Mouse (Mus musculus): ENCODE results near the gene Itgb5.

DNA sequence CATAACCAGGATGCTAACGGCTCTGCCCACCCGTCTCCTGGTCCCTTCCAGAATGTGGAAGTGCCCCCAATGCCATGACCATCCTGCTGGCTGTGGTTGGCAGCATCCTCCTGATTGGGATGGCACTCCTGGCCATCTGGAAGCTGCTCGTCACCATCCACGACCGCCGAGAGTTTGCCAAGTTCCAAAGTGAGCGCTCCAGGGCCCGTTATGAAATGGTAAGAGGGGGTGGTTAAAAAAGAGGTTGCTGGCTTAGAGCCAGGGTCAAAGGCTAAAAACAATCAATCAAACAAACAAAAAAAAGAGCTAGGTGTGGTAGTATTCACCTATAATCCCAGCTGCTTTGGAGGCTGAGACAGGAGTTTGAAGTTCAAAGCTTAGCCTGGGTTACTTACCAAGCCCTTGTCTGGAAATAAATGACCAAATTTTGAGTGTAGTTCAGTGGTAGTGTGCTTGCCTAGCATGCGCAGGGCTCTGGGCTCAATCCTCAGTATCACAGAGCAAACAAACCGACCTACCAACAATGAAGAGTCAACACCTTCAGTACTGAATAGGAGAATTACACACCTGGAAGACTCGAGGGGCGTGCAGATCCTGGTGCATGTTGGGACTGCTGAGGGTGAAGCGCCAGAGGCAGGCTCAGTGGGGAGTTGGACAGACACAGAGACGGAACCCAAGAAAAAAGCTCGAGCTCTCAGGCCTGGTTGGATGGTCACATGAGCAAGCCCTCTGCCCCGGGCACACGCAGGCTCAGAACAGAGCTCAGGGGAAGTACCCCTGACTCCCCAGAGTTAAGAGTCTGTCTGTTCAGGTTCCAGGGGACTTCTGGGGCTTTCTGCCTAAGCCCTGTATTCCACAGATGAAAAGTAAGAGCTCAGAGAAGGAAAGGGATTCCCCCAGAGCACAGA is 118.5 kb downstream of the Itgb5 start:
- TF ChIP-seq CHD2 (IDR thresholded peaks at IDR 0.05; ENCODE audit: low read length) (no peak), USF1 (IDR thresholded peaks at IDR 0.05; ENCODE audit: low read depth, low read length) (no peak), POLR2A (IDR thresholded peaks at IDR 0.05; ENCODE audit: control insufficient read depth in 1 of 2, insufficient read depth in 1 of 2, low read depth in 1 of 2, low read length in 2 of 2, poor library complexity in 1 of 2) (no peak), CTCF (IDR thresholded peaks at IDR 0.05 in 2 of 3, conservative IDR thresholded peaks at IDR 0.05 in 1 of 3; ENCODE audit: control insufficient read depth in 1 of 3, insufficient read depth in 1 of 3, low read depth in 2 of 3, low read length in 3 of 3, poor library complexity in 1 of 3, severe bottlenecking in 1 of 3) (no peak), SMC3 (IDR thresholded peaks at IDR 0.05; ENCODE audit: low read depth, low read length) (no peak), MEF2A (IDR thresholded peaks at IDR 0.05; ENCODE audit: extremely low read depth, insufficient replicate concordance, low read depth, low read length, poor library complexity, severe bottlenecking) (no peak), ZNF384 (IDR thresholded peaks at IDR 0.05; ENCODE audit: low read depth, low read length) (no peak), MAX (IDR thresholded peaks at IDR 0.05; ENCODE audit: low read length) (no peak)
